Mouse (Mus musculus) MEL (cell line): ENCODE measurements around the gene Plekhg1. TPM values are rescaled to one million over a fixed set of nuclear protein-coding genes. Genes with fewer than 3 reads are reported as not detected.
A peak's percentile ranks its signal among the peaks of the same experiment; 100 is the strongest.

Experiments used
- DNase-seq: peaks from one replicate; pipeline ENCODE4 v3.0.0; 2011; ENCODE audit warnings: low read depth, low spot score
- H3K27ac ChIP-seq: 2 replicates; pipeline ENCODE4 v1.5.1; 2012; ENCODE audit warnings: low read depth, mild to moderate bottlenecking, control low read depth, low read length, moderate library complexity; ENCODE audit not compliant: control insufficient read depth
- H3K27me3 ChIP-seq, 2 experiments: fragments of 150-350 bp in 1 of 2; sonication (generic) in 1 of 2; 2 replicates each; pipeline ENCODE4 v1.6.1; 2012; ENCODE audit warnings: low read length in 2 of 2, mild to moderate bottlenecking in 2 of 2, improper control_type of control experiment in 1 of 2, moderate library complexity in 1 of 2; ENCODE audit not compliant: insufficient read depth in 2 of 2, control insufficient read depth in 1 of 2
- H3K36me3 ChIP-seq, 2 experiments: 2 replicates each; pipeline ENCODE4 v1.6.1; 2012 to 2014; ENCODE audit warnings: low read length in 2 of 2, improper control_type of control experiment in 1 of 2, inconsistent platforms in 1 of 2, mild to moderate bottlenecking in 1 of 2; ENCODE audit not compliant: insufficient read depth in 2 of 2, control insufficient read depth in 1 of 2
- H3K4me1 ChIP-seq, 2 experiments: fragments of 150-350 bp in 1 of 2; sonication (generic) in 1 of 2; 2 replicates each; pipeline ENCODE4 v1.6.1; 2012; ENCODE audit warnings: low read length in 2 of 2, improper control_type of control experiment in 1 of 2, mild to moderate bottlenecking in 1 of 2; ENCODE audit not compliant: insufficient read depth in 2 of 2, control insufficient read depth in 1 of 2
- H3K4me3 ChIP-seq, 2 experiments: fragments of 150-350 bp in 1 of 2; sonication (generic) in 1 of 2; 2 replicates each; pipeline ENCODE4 v1.5.1; 2012; ENCODE audit warnings: low read depth in 2 of 2, low read length in 2 of 2, mild to moderate bottlenecking in 2 of 2, moderate library complexity in 2 of 2, control low read depth in 1 of 2, improper control_type of control experiment in 1 of 2; ENCODE audit not compliant: control insufficient read depth in 1 of 2, insufficient read depth in 1 of 2
- H3K79me2 ChIP-seq: 2 replicates; pipeline ENCODE4 v1.6.1; 2012; ENCODE audit warnings: mild to moderate bottlenecking, low read length, moderate library complexity; ENCODE audit not compliant: control insufficient read depth, poor library complexity, insufficient read depth
- H3K9ac ChIP-seq: 2 replicates; pipeline ENCODE4 v1.6.1; 2012; ENCODE audit warnings: low read depth, mild to moderate bottlenecking, control low read depth, low read length, moderate library complexity; ENCODE audit not compliant: control insufficient read depth, poor library complexity, severe bottlenecking
- H3K9me3 ChIP-seq: fragments of 150-350 bp; sonication (generic); replicated peaks from 2 replicates; pipeline ENCODE4 v1.6.1; 2012; ENCODE audit warnings: mild to moderate bottlenecking, low read length, improper control_type of control experiment, moderate library complexity; ENCODE audit not compliant: insufficient read depth
- CTCF ChIP-seq, 3 experiments: IDR thresholded peaks in 2 of 3; conservative IDR thresholded peaks in 1 of 3; 2 replicates each; pipeline ENCODE4 v1.5.1; 2011 to 2012; ENCODE audit warnings: low read length in 3 of 3, low read depth in 2 of 3, mild to moderate bottlenecking in 2 of 3, improper control_type of control experiment in 1 of 3, inconsistent platforms in 1 of 3, mixed read lengths in 1 of 3, moderate library complexity in 1 of 3; ENCODE audit not compliant: control insufficient read depth in 1 of 3, insufficient read depth in 1 of 3, poor library complexity in 1 of 3, severe bottlenecking in 1 of 3
- GABPA ChIP-seq: IDR thresholded peaks from 2 replicates; pipeline ENCODE4 v1.6.1; 2012; ENCODE audit warnings: low read depth, mild to moderate bottlenecking, inconsistent platforms, low read length, improper control_type of control experiment, moderate library complexity
- JUND ChIP-seq: IDR thresholded peaks from 2 replicates; pipeline ENCODE4 v1.6.1; 2011; ENCODE audit warnings: low read depth, mild to moderate bottlenecking, improper control_type of control experiment, low read length
- MAFK ChIP-seq: IDR thresholded peaks from 2 replicates; pipeline ENCODE4 v1.6.1; 2011; ENCODE audit warnings: low read depth, mild to moderate bottlenecking, low read length, improper control_type of control experiment, borderline replicate concordance
- MYB ChIP-seq: IDR thresholded peaks from 2 replicates; pipeline ENCODE4 v1.6.1; 2011; ENCODE audit warnings: mild to moderate bottlenecking, low read depth, low read length, improper control_type of control experiment
- MYC ChIP-seq: IDR thresholded peaks from 2 replicates; pipeline ENCODE4 v1.6.1; 2011; ENCODE audit warnings: low read depth, mild to moderate bottlenecking, low read length, improper control_type of control experiment, moderate library complexity
- POLR2A ChIP-seq, 2 experiments: IDR thresholded peaks; 2 replicates each; pipeline ENCODE4 v1.6.1; 2011 to 2012; ENCODE audit warnings: low read length in 2 of 2, mild to moderate bottlenecking in 2 of 2, control low read depth in 1 of 2, improper control_type of control experiment in 1 of 2, low read depth in 1 of 2, moderate library complexity in 1 of 2; ENCODE audit not compliant: control insufficient read depth in 1 of 2, insufficient read depth in 1 of 2, poor library complexity in 1 of 2
- USF1 ChIP-seq: IDR thresholded peaks from 2 replicates; pipeline ENCODE4 v1.6.1; 2014; ENCODE audit warnings: low read depth, mild to moderate bottlenecking, inconsistent platforms, low read length, improper control_type of control experiment, moderate library complexity
- USF2 ChIP-seq, 2 experiments: IDR thresholded peaks; 2 replicates each; pipeline ENCODE4 v1.6.1; 2011 to 2012; ENCODE audit warnings: improper control_type of control experiment in 2 of 2, low read length in 2 of 2, borderline replicate concordance in 1 of 2, inconsistent platforms in 1 of 2, low read depth in 1 of 2, mild to moderate bottlenecking in 1 of 2; ENCODE audit not compliant: insufficient read depth in 1 of 2
- ZC3H11A ChIP-seq: IDR thresholded peaks from 2 replicates; pipeline ENCODE4 v1.6.1; 2012; ENCODE audit warnings: low read depth, mild to moderate bottlenecking, inconsistent platforms, low read length, improper control_type of control experiment
- polyA plus RNA-seq, 2 experiments: library from polyadenylated mRNA; stranded (reverse) in 1 of 2; unstranded in 1 of 2; fragments of >175 nt in 1 of 2; fragments of >200 nt in 1 of 2; gene quantifications; 2 replicates each; pipeline versions ENCODE4 v1.2.1 to v1.2.4; 2012; ENCODE audit warnings: low replicate concordance in 2 of 2, low read depth in 1 of 2; ENCODE audit not compliant: insufficient read length in 2 of 2, insufficient read depth in 1 of 2, missing spikeins in 1 of 2
- total RNA-seq: library from RNA; depleted of rRNA; stranded (reverse); fragments of 300-350 nt; gene quantifications from 2 replicates; pipeline ENCODE4 v1.2.3, GENCODE M21; 2012

Plekhg1 gene
- total and polyA plus RNA-seq, 3 experiments = 0.01 TPM; not detected in 2

DNA sequence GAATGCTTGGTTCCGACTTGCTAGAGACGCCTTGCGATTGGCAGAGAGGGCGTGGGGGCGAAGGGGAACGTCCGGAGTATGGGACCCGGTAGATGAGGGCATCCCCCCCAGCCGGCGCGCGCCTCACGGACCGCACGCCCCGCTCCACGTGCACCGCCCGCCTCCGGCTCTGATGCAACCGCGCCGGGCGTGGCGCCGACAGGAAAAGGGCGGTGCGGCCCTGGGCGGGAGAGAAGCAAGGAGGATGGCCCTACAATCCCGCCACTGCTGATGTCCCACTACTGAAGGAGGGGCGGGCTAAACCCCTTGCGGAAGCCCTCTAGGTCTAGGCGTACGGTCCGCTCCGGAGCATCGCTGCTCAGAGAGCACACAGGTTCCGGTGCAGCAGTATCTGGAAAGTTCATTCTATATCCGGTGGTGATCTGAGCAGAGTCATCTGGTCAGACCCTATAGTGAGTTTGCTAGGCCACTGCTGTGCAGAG lies 233.5 kb downstream of the Plekhg1 start (continued):
- no peak for TF ChIP-seq USF2 (IDR thresholded peaks at IDR 0.05; ENCODE audit: borderline replicate concordance in 1 of 2, insufficient read depth in 1 of 2, low read depth in 1 of 2, low read length in 2 of 2)
- TF ChIP-seq CTCF (IDR thresholded peaks at IDR 0.05 in 2 of 3, conservative IDR thresholded peaks at IDR 0.05 in 1 of 3; ENCODE audit: control insufficient read depth in 1 of 3, insufficient read depth in 1 of 3, low read depth in 2 of 3, low read length in 3 of 3, poor library complexity in 1 of 3, severe bottlenecking in 1 of 3) = no peak

GRCm38 (mm10) chr10:3974380-3974779 lies 234.2 kb downstream of the Plekhg1 start:
- H3K27ac ChIP-seq = no peak overlapping the region
- DNase-seq = peak; percentile 23
- peak overlapping the region in 1 of 2 experiments; percentile 50; a peak in 2 of 4 replicates for H3K4me3 ChIP-seq
- H3K9me3 ChIP-seq = no peaks in the 10 kb centered on the region
- H3K27me3 ChIP-seq = no peaks in the 10 kb centered on the region
- H3K4me1 ChIP-seq = peaks cover 8 to 25% of the 10 kb centered on the region in 2 experiments
- H3K36me3 ChIP-seq = peaks cover 5 to 21% of the 10 kb centered on the region in 2 experiments
- H3K9ac ChIP-seq = peak overlapping the region; percentile 82
- TF ChIP-seq JUND (no peak), USF1 (no peak)
- H3K79me2 ChIP-seq = peaks cover 28% of the 10 kb centered on the region

GRCm38 (mm10) chr10:3975898-3976622 lies 235.9 kb downstream of the Plekhg1 start:
- no peak overlapping the region for H3K4me3 ChIP-seq
- H3K27ac ChIP-seq = no peak overlapping the region
- peak; percentile 35 for DNase-seq
- no peaks in the 10 kb centered on the region for H3K9me3 ChIP-seq
- peaks cover 8 to 25% of the 10 kb centered on the region in 2 experiments for H3K4me1 ChIP-seq
- H3K27me3 ChIP-seq = no peaks in the 10 kb centered on the region
- no peak overlapping the region for H3K9ac ChIP-seq
- peaks cover 28% of the 10 kb centered on the region for H3K79me2 ChIP-seq
- H3K36me3 ChIP-seq = peaks cover 18 to 21% of the 10 kb centered on the region in 2 experiments
- peak; percentile 33; the same call in 1 of the 2 replicates for TF ChIP-seq MAFK
- 0 out of 2 replicates have a peak, but pooled peaks have one; percentile 24 for TF ChIP-seq GABPA
- no peak for TF ChIP-seq MYC

- no peak for DNase-seq
- peaks cover 8 to 25% of the 10 kb centered on the region in 2 experiments for H3K4me1 ChIP-seq
- H3K27me3 ChIP-seq = no peaks in the 10 kb centered on the region
- H3K27ac ChIP-seq = no peak overlapping the region
- peaks cover 21% of the 10 kb centered on the region in 2 experiments for H3K36me3 ChIP-seq
- no peaks in the 10 kb centered on the region for H3K9me3 ChIP-seq
- no peak overlapping the region for H3K9ac ChIP-seq
- peaks cover 28% of the 10 kb centered on the region for H3K79me2 ChIP-seq
- H3K4me3 ChIP-seq = no peak overlapping the region
- TF ChIP-seq ZC3H11A = no peak
- no peak for TF ChIP-seq POLR2A (IDR thresholded peaks at IDR 0.05; ENCODE audit: control insufficient read depth in 1 of 2, insufficient read depth in 1 of 2, low read depth in 1 of 2, low read length in 2 of 2, poor library complexity in 1 of 2)
- TF ChIP-seq MYB = no peak
These were observed 236.5 kb downstream of the Plekhg1 start for GRCm38 (mm10) chr10:3976623-3977010.
